Mouse (Mus musculus): Measurements from ENCODE around the gene Retreg2.
A peak's percentile ranks its signal among the peaks of the same experiment; 100 is the strongest.

Retreg2 gene

GRCm38 (mm10) chr1:75142301-75143261 lies at the start of gene Retreg2, which contains the start of gene Cnppd1:
Gene Retreg2 (plus strand): TSS chr1:75142778.
Gene Cnppd1 (minus strand): TSS chr1:75142711.
- DNase-seq (ENCODE audit: low spot score): peak; percentile 96

GRCm38 (mm10) chr1:75122211-75122610 lies 20.4 kb upstream of the Retreg2 start:
- no peak for DNase-seq (ENCODE audit: low spot score)

DNA sequence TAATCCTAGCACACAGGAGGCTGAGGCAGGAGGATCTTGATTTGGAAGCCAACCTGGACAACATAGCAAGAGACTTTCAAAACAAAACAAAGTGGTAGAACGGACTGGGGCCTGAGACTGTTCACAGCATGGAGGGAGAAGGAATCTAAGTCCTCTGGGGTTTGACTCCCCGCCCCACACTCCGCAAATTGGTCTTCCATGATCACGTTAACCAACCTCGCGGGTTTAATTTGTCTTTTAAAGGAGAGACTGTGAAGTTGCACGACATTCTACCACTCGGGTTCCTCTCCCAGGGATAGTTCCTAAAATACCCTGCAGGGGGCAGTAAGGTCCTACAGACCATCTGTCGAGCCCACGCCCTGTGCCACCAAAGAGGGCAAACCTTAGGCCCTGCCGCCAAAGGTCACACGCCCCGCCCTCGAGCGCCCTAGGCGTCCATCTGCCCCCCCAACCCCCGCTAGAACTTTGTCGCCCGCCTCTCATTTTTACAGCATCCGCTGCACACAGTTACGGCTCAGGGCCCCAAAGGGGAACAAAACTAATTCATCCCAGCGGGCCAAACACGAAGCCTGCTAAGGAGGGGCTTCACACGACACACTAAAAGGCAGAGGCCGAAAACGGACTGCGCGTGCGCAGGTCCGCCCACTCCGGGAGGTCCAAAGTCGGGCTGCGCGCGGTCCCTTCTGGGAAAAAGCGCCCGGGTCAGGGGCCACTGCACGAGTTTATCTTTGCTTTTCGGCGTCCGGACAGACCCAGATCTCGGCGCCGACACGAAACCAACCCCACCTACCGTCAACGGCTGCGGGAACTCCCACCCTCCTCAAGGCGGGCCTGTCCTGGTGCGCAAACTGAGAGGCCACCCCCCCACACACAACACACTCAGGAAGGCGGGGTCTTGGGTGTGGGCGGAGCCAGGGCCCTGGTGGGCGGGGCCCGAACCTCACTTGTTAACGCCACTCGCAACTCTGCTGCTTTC lies 17.9 kb upstream of the Retreg2 start, which contains the start of gene Nhej1:
Gene Nhej1, minus strand, starts transcription at position 855 of the 976 bp plus-strand sequence.
- peak; percentile 93 for DNase-seq (ENCODE audit: low spot score)

DNA sequence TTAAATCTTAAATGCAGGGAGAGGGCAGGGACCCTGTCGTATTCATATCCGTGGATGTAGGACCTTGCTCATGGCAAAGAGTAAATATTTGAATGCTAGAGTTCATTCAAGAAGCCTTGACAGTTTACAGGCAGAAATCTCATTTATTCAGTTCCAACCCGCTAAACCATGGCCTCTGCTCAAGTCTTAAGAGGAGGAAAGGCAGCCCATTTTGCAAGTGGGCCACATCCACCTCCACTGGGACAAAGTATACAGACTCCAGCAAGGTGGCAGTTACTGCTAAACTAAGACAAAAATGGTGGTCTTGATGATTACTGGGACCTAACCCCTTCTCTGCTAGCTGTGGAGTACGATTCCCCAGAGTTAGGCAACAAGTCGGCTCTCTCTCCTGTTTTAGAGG lies 17.2 kb upstream of the Retreg2 start:
- no peak for DNase-seq (ENCODE audit: low spot score)

- DNase-seq (ENCODE audit: low spot score): no peak
Measured at GRCm38 (mm10) chr1:75128641-75129040, 13.9 kb upstream of the Retreg2 start.

DNA sequence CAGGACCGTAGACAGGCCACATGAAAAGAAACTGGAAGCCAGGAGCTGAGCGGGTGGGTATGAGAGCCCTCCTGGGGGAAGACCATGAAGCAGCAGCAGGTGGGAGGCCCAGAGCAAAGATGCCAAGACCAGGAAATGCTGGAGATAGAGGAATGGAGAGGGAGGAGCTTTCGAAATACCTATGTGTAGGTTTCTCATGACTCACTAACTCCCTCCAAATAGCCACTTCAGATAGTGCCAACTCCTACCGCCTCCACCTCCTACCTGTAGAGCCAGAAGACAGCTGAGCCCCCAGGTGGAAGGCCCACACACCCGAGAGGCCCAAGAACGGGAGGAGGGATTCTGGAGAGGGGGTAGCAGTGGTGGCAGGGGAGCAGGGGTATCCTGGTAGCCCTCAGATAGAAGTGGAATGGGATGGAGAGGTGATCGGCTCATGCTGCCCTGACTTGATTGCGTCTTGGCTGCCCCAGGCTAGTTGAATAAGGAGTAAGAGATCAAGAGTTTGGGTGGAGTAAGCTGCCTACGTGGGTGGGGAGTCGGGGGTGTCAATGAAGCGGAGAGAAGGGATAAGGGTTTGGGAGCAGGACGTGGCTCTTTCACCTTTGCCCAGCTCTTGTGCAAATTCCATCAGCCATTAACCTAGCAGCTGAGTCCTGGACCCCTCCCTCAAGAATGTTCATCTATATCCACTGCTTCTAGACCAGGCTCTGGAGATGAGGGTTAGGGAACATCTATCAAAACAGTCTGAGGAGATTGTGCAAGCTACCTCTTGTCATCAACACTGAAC lies 9.0 kb upstream of the Retreg2 start, which contains the start of gene Slc23a3:
Gene Slc23a3, minus strand, starts transcription at position 470 of the 787 bp plus-strand sequence.
- no peak for DNase-seq (ENCODE audit: low spot score)

DNA sequence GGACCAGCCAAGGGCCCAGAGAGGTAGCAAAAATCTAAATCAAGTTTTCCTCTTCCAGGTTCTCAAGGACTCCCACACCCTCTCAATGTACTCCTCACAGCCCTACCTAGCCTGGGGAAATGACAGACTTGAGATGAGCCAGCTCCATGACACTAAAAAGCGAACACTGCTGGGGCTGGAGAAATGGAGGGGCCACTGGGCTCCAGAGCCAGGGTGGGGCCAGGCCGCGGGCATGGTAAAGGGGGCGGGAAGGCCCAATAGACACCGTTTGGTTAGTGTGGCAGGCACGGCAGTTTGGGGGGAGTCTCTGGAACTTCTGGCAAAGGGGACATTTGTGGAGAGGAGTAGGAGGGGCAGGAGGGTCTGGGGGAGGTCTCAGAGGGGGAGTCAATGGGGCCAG lies 6.3 kb upstream of the Retreg2 start:
- no peak for DNase-seq (ENCODE audit: low spot score)

DNA sequence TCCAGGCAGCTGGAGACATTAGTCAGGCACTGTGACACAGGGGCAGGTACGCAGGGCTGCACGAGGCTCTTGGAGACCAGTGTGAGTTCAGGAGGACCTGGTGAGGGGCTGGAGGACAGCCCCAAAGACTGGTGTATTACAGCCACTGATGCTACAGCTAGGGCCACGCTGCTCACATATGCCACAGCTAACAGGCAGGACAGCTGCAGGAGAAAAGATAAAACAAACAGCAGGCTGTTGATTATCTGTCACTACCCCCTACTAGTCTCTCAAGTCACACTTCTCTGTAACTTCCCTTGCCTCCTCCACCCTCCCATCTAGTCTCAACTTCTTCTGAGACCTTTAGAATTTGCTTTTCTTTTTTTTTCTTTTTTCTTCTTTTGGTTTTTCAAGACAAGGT lies 5.8 kb upstream of the Retreg2 start:
- DNase-seq (ENCODE audit: low spot score): no peak

GRCm38 (mm10) chr1:75138448-75138847 lies 4.1 kb upstream of the Retreg2 start:
- DNase-seq (ENCODE audit: low spot score): no peak

GRCm38 (mm10) chr1:75140601-75141190 lies 1.9 kb upstream of the Retreg2 start:
- no peak for DNase-seq (ENCODE audit: low spot score)

GRCm38 (mm10) chr1:75141486-75142190 lies 940 bp upstream of the Retreg2 start:
- peak; percentile 73 for DNase-seq (ENCODE audit: low spot score)

DNA sequence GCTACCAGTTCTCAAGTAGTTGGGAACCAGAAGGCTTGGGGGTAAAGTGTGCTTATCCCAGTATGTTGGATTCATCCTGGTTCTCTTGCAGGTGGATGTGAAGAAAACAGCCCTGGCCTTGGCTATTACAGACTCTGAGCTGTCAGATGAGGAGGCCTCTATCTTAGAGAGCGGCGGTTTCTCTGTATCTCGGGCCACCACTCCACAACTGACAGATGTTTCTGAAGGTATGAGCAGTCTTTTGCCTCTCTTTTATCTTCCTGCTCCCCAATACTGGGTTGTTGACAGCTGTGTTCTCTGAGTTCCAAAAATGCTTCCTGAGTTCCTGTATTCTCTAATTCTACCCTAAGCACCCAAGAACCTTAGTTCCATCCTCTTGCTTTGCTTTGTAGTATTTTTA lies 3.0 kb downstream of the Retreg2 start:
- DNase-seq (ENCODE audit: low spot score): no peak

- no peak for DNase-seq (ENCODE audit: low spot score)
Measured at GRCm38 (mm10) chr1:75147411-75148135, 5.0 kb downstream of the Retreg2 start.

GRCm38 (mm10) chr1:75148727-75149126 lies 6.1 kb downstream of the Retreg2 start:
- DNase-seq (ENCODE audit: low spot score): no peak

GRCm38 (mm10) chr1:75155837-75156236 lies 13.3 kb downstream of the Retreg2 start:
- no peak for DNase-seq (ENCODE audit: low spot score)

DNA sequence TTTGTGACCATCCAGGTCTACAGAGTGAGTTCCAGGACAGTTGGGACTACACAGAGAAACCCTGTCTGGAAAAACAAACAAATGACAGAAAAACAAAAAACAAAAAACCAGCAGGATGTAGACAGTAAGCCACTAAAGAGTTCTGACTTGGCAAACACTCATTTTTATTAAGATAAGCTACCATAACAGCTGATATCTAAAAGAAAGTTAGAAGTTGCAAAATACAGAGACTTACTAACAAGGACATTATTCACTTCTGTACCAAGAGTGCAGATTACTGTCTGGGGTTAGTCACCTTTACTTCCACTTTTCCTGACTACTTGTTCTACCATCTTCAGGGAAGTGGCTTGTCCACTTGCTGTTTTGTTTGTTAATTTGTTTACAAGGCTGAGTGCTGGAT lies 16.4 kb downstream of the Retreg2 start:
- no peak for DNase-seq (ENCODE audit: low spot score)

DNA sequence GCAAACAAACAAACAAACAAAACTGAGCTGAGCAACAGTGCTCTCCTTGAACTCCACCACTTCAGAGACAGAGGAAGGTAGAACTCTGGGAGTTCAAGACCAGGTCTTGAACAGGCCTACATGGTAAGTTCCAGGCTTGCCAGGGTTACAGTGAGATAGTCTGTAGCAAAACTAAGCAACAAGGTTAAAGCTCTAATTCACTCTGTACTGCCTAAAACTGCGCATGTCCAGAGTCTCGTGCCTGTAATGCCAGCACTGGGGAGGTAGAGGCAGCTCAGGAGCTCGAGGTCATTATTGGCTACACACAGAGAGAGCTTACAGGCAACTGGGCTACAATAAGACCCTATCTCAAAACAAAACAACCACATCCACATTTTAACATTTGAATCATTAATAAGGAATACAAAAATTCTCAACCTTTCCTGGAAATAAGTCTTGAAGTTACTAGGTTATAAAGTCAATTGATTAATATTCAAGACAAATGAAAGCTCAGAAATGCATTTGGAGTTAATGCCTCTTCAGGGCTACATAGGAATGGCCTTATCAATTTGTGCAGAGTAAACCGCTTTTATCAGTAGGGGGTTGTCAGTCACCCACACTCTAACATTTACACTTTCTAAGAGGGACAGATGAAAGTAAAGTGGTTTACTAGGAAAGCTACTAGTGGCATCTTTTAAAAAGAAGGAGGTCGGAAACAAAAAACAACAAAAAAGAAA lies 17.1 kb downstream of the Retreg2 start:
- DNase-seq (ENCODE audit: low spot score): no peak

- DNase-seq (ENCODE audit: low spot score): no peak
Measured at GRCm38 (mm10) chr1:75160256-75160617, 17.7 kb downstream of the Retreg2 start.

DNA sequence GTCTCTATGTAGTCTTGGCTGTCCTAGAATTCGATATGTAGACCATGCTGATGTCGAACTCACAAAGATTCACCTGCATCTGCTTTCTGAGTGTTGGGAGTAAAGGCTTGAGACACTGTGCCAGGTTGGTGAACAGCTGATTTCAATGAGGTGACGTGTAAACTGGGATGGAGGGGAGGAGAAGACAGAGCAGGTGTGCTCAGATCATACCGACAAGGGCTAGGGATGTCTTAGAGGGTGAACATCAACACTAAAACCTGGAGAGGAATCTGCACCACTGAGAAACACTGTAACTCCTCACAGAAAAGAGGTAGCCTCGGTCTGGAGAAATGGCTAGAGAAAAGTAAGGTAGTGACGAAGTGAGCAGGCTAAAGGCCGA lies 25.5 kb downstream of the Retreg2 start:
- DNase-seq (ENCODE audit: low spot score): no peak

All from lung, postnatal 25 days (tissue).